Mouse (Mus musculus) mammary gland, adult 2 months (tissue): ENCODE results near the gene Polr2h. TPM values are rescaled to one million over a fixed set of nuclear protein-coding genes. Genes with fewer than 3 reads are reported as not detected.

Source experiments
- polyA plus RNA-seq: library from polyadenylated mRNA; depleted of rRNA; stranded (reverse); fragments of >200 nt; gene quantifications from 2 replicates; pipeline ENCODE4 v1.2.3, GENCODE M21; 2012; ENCODE audit warnings: low replicate concordance; rRNA removed

Gene Polr2h
- 8.1 and 18.2 TPM in 2 replicates for polyA plus RNA-seq

DNA sequence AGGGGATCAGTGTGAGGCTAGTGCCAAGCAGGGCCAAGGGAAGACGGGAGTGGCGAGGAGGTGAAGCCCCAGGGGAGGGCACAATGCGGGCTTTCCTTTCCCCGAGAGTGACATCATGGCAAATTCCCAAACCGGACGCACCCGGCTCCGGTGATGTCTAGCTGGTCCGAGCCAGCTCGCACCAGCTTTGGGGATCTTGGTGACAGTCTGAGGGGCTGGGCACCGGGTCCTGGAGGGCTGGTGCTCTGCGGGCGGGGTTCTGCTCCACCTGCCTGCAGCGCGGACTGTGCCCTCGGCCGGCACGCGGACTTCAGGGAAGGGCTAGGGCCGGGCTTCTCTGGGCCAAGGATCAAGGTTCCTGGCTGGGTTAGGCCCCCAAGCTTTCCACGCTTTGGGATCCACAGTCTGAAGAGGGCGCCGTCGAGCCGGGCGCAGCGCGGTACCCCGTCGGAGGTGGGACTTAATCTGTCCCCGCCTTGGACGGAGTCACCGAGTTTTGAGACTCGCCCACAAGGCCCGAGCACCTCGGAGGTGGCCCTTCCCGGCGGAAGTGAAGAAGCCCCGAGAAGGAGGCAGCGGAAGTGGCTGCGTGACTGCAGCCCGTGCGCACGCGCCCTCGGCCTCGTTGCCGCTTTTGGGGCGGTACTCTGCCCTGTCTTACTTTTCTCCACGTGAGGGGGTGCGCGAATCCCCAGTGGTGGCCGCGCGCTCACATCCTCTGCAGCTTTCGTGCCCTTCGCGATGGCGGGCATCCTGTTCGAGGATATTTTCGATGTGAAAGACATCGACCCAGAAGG lies at the start of gene Polr2h, which contains the start of gene Clcn2:
Polr2h (plus strand) TSS at position 485 of the 797 bp plus-strand sequence.
Clcn2 (minus strand) TSS at position 566 of the 797 bp plus-strand sequence.

DNA sequence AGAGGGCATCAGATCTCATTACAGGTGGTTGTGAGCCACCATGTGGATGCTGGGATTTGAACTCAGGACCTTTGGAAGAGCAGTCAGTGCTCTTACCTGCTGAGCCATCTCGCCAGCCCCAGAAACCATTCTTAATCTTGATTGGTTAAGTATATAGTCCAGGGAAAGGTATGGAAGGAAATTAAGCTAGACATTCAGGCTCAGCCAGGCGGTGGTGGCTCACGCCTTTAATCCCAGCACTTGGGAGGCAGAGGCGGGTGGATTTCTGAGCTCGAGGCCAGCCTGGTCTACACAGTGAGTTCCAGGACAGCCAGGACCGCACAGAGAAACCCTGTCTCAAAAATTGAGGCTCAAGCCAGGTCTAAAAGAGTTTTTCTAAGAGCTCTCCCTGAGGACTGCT lies 49.5 kb upstream of the Polr2h start, which contains the start of gene Eif4g1:
Eif4g1 (plus strand) TSS at position 301 of the 400 bp plus-strand sequence.

DNA sequence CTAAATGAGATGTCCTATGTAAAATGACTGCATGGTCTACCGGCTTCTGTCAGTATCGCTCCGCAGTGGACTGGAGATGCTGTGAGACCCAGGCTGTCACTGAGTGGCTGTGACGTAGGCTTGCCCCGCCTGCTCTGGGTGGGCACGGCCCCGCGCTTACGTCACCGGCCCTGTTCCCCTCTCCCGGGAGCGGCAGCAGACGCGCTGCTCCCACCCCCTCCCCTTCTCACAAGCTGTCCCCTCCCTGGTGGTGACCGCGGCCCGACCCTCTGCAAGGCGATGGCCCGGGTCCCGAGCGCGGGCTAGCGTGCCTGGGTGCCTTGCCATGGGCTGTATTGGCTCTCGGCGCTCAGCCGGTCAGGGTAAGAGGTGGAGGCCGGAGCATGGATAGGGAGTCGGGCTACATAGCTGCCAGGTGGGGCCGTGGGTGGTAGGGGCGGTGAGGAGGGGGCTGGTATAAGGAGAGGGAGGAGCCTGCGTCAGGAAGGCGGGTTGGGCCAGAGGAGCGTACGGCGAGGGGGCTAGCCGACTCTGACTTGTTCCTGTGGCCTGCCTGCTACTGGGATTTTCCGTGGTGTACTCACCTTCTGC lies 24.3 kb upstream of the Polr2h start, which contains the start of gene Fam131a:
Fam131a (plus strand) TSS at position 131 of the 591 bp plus-strand sequence.

DNA sequence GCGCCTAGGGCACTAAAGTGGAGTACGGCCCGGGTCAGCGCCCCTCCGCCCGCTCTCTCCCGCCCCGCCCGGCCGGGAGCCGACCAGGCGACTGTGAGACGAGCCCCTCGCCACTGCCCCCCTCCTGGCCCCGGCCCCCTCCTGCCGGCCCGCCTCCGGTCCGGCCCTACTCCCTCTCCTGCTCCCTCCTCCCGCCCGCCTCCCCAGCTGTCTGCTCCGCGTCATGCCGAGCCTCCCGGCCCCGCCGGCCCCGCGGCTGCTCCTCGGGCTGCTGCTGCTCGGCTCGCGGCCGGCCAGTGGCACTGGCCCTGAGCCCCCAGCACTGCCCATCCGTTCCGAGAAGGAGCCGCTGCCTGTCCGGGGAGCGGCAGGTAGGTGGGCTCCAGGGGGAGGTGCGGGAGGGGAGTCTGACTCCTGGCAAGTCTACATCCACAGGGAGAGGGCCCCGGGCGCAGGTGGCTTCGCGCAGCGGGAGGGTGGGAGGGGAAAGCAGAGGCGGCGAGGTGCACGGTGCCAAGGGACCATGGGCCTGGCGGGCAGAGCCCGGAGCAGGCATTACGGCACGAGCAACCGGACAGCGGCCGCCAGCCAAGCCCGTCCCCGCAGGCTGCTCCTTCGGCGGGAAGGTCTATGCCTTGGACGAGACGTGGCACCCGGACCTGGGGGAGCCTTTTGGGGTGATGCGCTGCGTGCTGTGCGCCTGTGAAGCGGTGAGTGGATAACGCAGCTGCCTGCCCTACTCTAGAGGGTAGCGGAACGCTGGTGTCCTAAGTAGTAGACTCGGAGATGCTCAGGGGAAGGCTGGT lies 15.7 kb downstream of the Polr2h start, which contains the start of gene Chrd:
Chrd (plus strand) TSS at position 203 of the 806 bp plus-strand sequence.

DNA sequence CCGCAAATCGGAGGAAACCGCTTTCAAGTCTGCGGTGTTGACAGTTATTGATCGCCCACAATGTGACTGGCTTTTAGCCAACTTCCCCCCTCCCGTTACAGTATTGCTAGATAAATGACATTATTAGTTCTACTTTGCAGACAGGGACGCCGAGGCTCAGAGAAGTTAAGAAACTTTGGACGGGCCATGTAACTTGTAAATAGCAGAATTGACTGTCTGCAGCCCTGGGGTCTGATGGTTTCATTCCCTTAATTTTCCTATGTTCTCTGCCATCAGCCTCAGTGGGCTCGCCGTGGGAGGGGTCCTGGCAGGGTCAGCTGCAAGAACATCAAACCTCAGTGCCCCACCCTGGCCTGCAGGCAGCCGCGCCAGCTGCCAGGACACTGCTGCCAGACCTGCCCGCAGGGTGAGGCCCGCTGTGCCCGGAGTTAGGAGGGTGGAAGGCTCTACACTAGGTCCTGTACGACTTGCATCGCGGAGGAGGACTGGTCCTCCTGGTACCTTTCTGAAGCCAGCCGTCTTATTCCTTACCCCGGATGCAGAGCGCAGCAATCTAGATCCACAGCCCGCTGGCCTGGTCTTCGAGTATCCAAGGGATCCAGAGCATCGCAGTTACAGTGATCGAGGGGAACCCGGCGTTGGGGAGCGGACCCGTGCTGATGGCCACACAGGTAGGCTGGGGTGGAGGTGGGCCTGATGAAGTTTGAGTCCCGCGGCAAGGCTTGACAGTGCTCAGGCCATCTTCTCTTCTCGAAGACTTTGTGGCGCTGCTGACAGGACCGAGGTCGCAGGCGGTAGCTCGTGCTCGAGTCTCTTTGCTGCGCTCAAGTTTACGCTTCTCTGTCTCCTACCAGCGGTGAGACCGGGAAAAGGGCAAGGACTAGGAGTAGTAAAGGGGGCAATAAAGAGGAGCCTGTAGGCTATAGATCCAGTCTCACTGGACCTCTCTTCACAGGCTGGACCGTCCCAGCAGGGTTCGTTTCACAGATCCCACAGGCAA lies 16.6 kb downstream of the Polr2h start, which contains the start of gene Thpo:
Thpo (minus strand) TSS at position 781 of the 1,000 bp plus-strand sequence.

Other genes starting within 250 kb of the Polr2h start
- gene Eif2b5, start 218.8 kb upstream of the Polr2h start, polyA plus RNA-seq: 21.0 and 31.7 TPM in 2 replicates
- gene Dvl3, start 200.7 kb upstream of the Polr2h start, polyA plus RNA-seq: 28.1 and 40.9 TPM in 2 replicates
- 358 and 433 TPM in 2 replicates for gene Ap2m1, start 182.2 kb upstream of the Polr2h start, polyA plus RNA-seq
- gene Abcf3, start 169.1 kb upstream of the Polr2h start, polyA plus RNA-seq: 36.3 and 59.9 TPM in 2 replicates
- 0.07 and 0.08 TPM in 2 replicates for gene Vwa5b2, start 128.2 kb upstream of the Polr2h start, polyA plus RNA-seq
- gene Eef1akmt4, start 106.1 kb upstream of the Polr2h start, polyA plus RNA-seq: 11.1 and 19.6 TPM in 2 replicates
- 0.11 TPM in 1 of 2 replicates, not detected in the other for gene Gm49333, start 106.1 kb upstream of the Polr2h start, polyA plus RNA-seq
- gene Alg3, start 105.9 kb upstream of the Polr2h start, polyA plus RNA-seq: 21.7 and 34.6 TPM in 2 replicates
- gene Camk2n2, start 96.4 kb upstream of the Polr2h start, polyA plus RNA-seq: 3.1 and 3.8 TPM in 2 replicates
- 0.39 and 0.80 TPM in 2 replicates for gene Ece2, start 87.8 kb upstream of the Polr2h start, polyA plus RNA-seq
- 56.1 and 124 TPM in 2 replicates for gene Psmd2, start 66.0 kb upstream of the Polr2h start, polyA plus RNA-seq
- 561 and 704 TPM in 2 replicates for gene Eif4g1, start 49.4 kb upstream of the Polr2h start, polyA plus RNA-seq
- 12.4 and 13.4 TPM in 2 replicates for gene Fam131a, start 24.4 kb upstream of the Polr2h start, polyA plus RNA-seq
- gene Clcn2, start 81 bp downstream of the Polr2h start, polyA plus RNA-seq: 19.8 and 20.9 TPM in 2 replicates
- 15.3 and 17.7 TPM in 2 replicates for gene Chrd, start 15.5 kb downstream of the Polr2h start, polyA plus RNA-seq
- 3.8 and 7.6 TPM in 2 replicates for gene Thpo, start 16.8 kb downstream of the Polr2h start, polyA plus RNA-seq